Mouse (Mus musculus) left cerebral cortex, postnatal 4 days (tissue): Measurements from ENCODE around the gene Sorcs1. TPM values are rescaled to one million over a fixed set of nuclear protein-coding genes. Genes with fewer than 3 reads are reported as not detected.

ENCODE experiments used
- microRNA-seq: library from miRNA; unstranded; fragments of <30 nt; microRNA quantifications from one replicate; pipeline ENCODE4 v1.2.0, GENCODE M21; 2022
- total RNA-seq, 2 experiments: library from RNA; stranded (reverse); gene quantifications; 2 replicates each; pipeline ENCODE4 v1.2.3; 2021

Gene Sorcs1
- total RNA-seq, 2 experiments from 2014 or later, result 38.3 to 40.2 TPM

Small RNAs within 50 kb of the gene (microRNA-seq; reads per million reads assigned to microRNA genes)
- not detected for gene Gm27749
